Mouse (Mus musculus) kidney, postnatal 0 days (tissue): Measurements from ENCODE around the gene Vegfa. TPM values are rescaled to one million over a fixed set of nuclear protein-coding genes. Genes with fewer than 3 reads are reported as not detected.

Experiments
- ATAC-seq: fragments of 200-750 bp; cut with Nextera tagmentation; replicated peaks from 2 replicates; pipeline ENCODE4 v1.8.0; 2017; ENCODE audit warnings: low read depth, moderate number of reproducible peaks, moderate TSS enrichment, moderate library complexity; ENCODE audit not compliant: low FRiP score
- DNase-seq: peaks from one replicate; pipeline ENCODE4 v3.0.0-alpha.2; 2016; ENCODE audit warnings: low spot score
- H3K27ac ChIP-seq: fragments of 300-500 bp; sonication (generic); 2 replicates; pipeline ENCODE4 v1.5.1; 2014; ENCODE audit warnings: mild to moderate bottlenecking
- H3K27me3 ChIP-seq: fragments of 300-500 bp; sonication (generic); 2 replicates; pipeline ENCODE4 v1.6.1; 2014; ENCODE audit warnings: low read length, mixed read lengths; ENCODE audit not compliant: insufficient read depth
- H3K36me3 ChIP-seq: fragments of 300-500 bp; sonication (generic); 2 replicates; pipeline ENCODE4 v1.6.1; 2014; ENCODE audit warnings: low read length, mixed read lengths; ENCODE audit not compliant: insufficient read depth
- H3K4me1 ChIP-seq: fragments of 300-500 bp; sonication (generic); replicated peaks from 2 replicates; pipeline ENCODE4 v1.6.1; 2014; ENCODE audit warnings: antibody characterized with exemption, low read length, mixed read lengths; ENCODE audit not compliant: insufficient read depth
- H3K4me2 ChIP-seq: fragments of 300-500 bp; sonication (generic); 2 replicates; pipeline ENCODE4 v1.6.1; 2014; ENCODE audit warnings: mild to moderate bottlenecking, low read length, moderate library complexity, mixed read lengths
- H3K4me3 ChIP-seq: fragments of 300-500 bp; sonication (generic); replicated peaks from 2 replicates; pipeline ENCODE4 v1.5.1; 2014; ENCODE audit warnings: low read depth, low read length
- H3K9ac ChIP-seq: fragments of 300-500 bp; sonication (generic); 2 replicates; pipeline ENCODE4 v1.6.1; 2014; ENCODE audit warnings: low read depth, low read length
- H3K9me3 ChIP-seq: fragments of 300-500 bp; sonication (generic); replicated peaks from 2 replicates; pipeline ENCODE4 v1.6.1; 2016; ENCODE audit warnings: low read length, inconsistent platforms, mixed read lengths
- CTCF ChIP-seq: IDR thresholded peaks from 2 replicates; pipeline ENCODE4 v1.5.1; 2016; ENCODE audit warnings: antibody characterized with exemption, low read depth, mild to moderate bottlenecking, moderate library complexity
- WGBS: fragments of 180-500 bp; shearing (Covaris S2); extraction: QIAGEN DNeasy Blood & Tissue Kit; methylation state at CpG from one replicate; pipeline ENCODE4 v1.1.7; 2014; 5-methylcytosine and 5-hydroxymethylcytosine counted together
- polyA plus RNA-seq: library from polyadenylated mRNA; unstranded; fragments of >200 nt; fragmentation: Nextera tagmentation; extraction: Ambion mirVana; gene quantifications from 2 replicates; pipeline ENCODE4 v1.2.1, GENCODE M21; 2015

Gene Vegfa
- polyA plus RNA-seq, 1 experiment from 2014 or later, result 6.3 TPM

GRCm38 (mm10) chr17:45981841-45982240, 50.3 kb downstream of the Vegfa start:
- no peak overlapping the region for H3K4me3 ChIP-seq
- TF ChIP-seq CTCF, result no peak
- DNase-seq (no peak), ATAC-seq (no peak)
- no peak overlapping the region for H3K27ac ChIP-seq
- no peaks in the 10 kb centered on the region for H3K27me3 ChIP-seq
- H3K9me3 ChIP-seq, result no peaks in the 10 kb centered on the region
- no peaks in the 10 kb centered on the region for H3K36me3 ChIP-seq
- H3K4me2 ChIP-seq, result no peak overlapping the region
- WGBS, result 68% methylated on average over 1 of the region's 1 CpGs
- no peaks in the 10 kb centered on the region for H3K4me1 ChIP-seq
- H3K9ac ChIP-seq, result no peak overlapping the region

- Histone ChIP-seq H3K4me3 (no peak overlapping the region), H3K36me3 (no peaks in the 10 kb centered on the region), H3K9ac (no peak overlapping the region), H3K9me3 (no peaks in the 10 kb centered on the region), H3K27me3 (no peaks in the 10 kb centered on the region), H3K4me2 (no peak overlapping the region), H3K4me1 (peaks cover 5% of the 10 kb centered on the region; the same call in 1 of the 2 replicates), H3K27ac (no peak overlapping the region)
- WGBS, result 70% methylated on average over 10 of the region's 10 CpGs
- no peak for TF ChIP-seq CTCF
- ATAC-seq, result no peak
- no peak for DNase-seq
Measured at GRCm38 (mm10) chr17:45979025-45979805, 53.0 kb downstream of the Vegfa start.

- Histone ChIP-seq H3K9ac (no peak overlapping the region), H3K9me3 (no peaks in the 10 kb centered on the region), H3K36me3 (no peaks in the 10 kb centered on the region), H3K4me1 (peaks cover 17% of the 10 kb centered on the region), H3K27ac (no peak overlapping the region), H3K4me2 (no peak overlapping the region), H3K4me3 (no peak overlapping the region), H3K27me3 (no peaks in the 10 kb centered on the region)
- ATAC-seq (no peak), DNase-seq (no peak)
- 56% methylated on average over 7 of the region's 7 CpGs for WGBS
- TF ChIP-seq CTCF, result no peak
Measured at GRCm38 (mm10) chr17:45974461-45974860, 57.7 kb downstream of the Vegfa start.

- H3K4me2 ChIP-seq, result no peak overlapping the region
- H3K27ac ChIP-seq, result peak overlapping the region; percentile 54
- ATAC-seq (peak; percentile 81), DNase-seq (no peak)
- no peaks in the 10 kb centered on the region for H3K9me3 ChIP-seq
- no peak for TF ChIP-seq CTCF
- no peaks in the 10 kb centered on the region for H3K27me3 ChIP-seq
- H3K9ac ChIP-seq, result no peak overlapping the region
- WGBS, result 54% methylated on average over 7 of the region's 7 CpGs
- H3K4me3 ChIP-seq, result no peak overlapping the region
- H3K36me3 ChIP-seq, result no peaks in the 10 kb centered on the region
- peaks cover 17% of the 10 kb centered on the region for H3K4me1 ChIP-seq
Measured at GRCm38 (mm10) chr17:45973214-45973613, 59.0 kb downstream of the Vegfa start.

GRCm38 (mm10) chr17:45972405-45972804, 59.8 kb downstream of the Vegfa start:
- Histone ChIP-seq H3K9ac (no peak overlapping the region), H3K4me3 (no peak overlapping the region), H3K4me1 (peaks cover 17% of the 10 kb centered on the region), H3K36me3 (no peaks in the 10 kb centered on the region), H3K27ac (no peak overlapping the region), H3K9me3 (no peaks in the 10 kb centered on the region), H3K27me3 (no peaks in the 10 kb centered on the region), H3K4me2 (no peak overlapping the region)
- no peak for ATAC-seq
- 79% methylated on average over 7 of the region's 7 CpGs for WGBS
- no peak for DNase-seq
- no peak for TF ChIP-seq CTCF

GRCm38 (mm10) chr17:45971800-45972199, 60.4 kb downstream of the Vegfa start:
- Histone ChIP-seq H3K9me3 (no peaks in the 10 kb centered on the region), H3K9ac (no peak overlapping the region), H3K4me2 (no peak overlapping the region), H3K4me3 (no peak overlapping the region), H3K36me3 (no peaks in the 10 kb centered on the region), H3K27me3 (no peaks in the 10 kb centered on the region), H3K4me1 (peaks cover 23% of the 10 kb centered on the region), H3K27ac (no peak overlapping the region)
- 89% methylated on average over 6 of the region's 6 CpGs for WGBS
- DNase-seq (no peak), ATAC-seq (no peak)
- TF ChIP-seq CTCF, result no peak
